Mouse (Mus musculus) lung, embryonic 16.5 days (tissue): ENCODE results near the gene Olfr380. TPM values are rescaled to one million over a fixed set of nuclear protein-coding genes. Genes with fewer than 3 reads are reported as not detected.

Experiments used
- ATAC-seq: fragments of 200-750 bp; cut with Nextera tagmentation; 2 replicates; pipeline ENCODE4 v1.8.0; 2017; ENCODE audit warnings: low read depth, mild to moderate bottlenecking, moderate library complexity
- H3K27ac ChIP-seq: fragments of 300-500 bp; sonication (generic); 2 replicates; pipeline ENCODE4 v1.5.1; 2014; ENCODE audit warnings: mild to moderate bottlenecking, control low read depth, low read length
- H3K27me3 ChIP-seq: fragments of 300-500 bp; sonication (generic); 2 replicates; pipeline ENCODE4 v1.6.1; 2014; ENCODE audit warnings: low read depth, low read length, mixed read lengths; ENCODE audit not compliant: control insufficient read depth, insufficient read depth
- H3K36me3 ChIP-seq: fragments of 300-500 bp; sonication (generic); 2 replicates; pipeline ENCODE4 v1.6.1; 2014; ENCODE audit warnings: low read length; ENCODE audit not compliant: control insufficient read depth, insufficient read depth
- H3K4me1 ChIP-seq: fragments of 300-500 bp; sonication (generic); replicated peaks from 2 replicates; pipeline ENCODE4 v1.6.1; 2014; ENCODE audit warnings: low read length, mixed read lengths; ENCODE audit not compliant: control insufficient read depth, insufficient read depth
- H3K4me2 ChIP-seq: fragments of 300-500 bp; sonication (generic); 2 replicates; pipeline ENCODE4 v1.6.1; 2014; ENCODE audit warnings: low read depth, low read length, control low read depth
- H3K4me3 ChIP-seq: fragments of 300-500 bp; sonication (generic); 2 replicates; pipeline ENCODE4 v1.5.1; 2014; ENCODE audit warnings: mild to moderate bottlenecking, low read length, control low read depth
- H3K9ac ChIP-seq: fragments of 300-500 bp; sonication (generic); 2 replicates; pipeline ENCODE4 v1.6.1; 2014; ENCODE audit warnings: low read length, control low read depth
- H3K9me3 ChIP-seq: fragments of 300-500 bp; sonication (generic); 2 replicates; pipeline ENCODE4 v1.6.1; 2016; ENCODE audit warnings: low read length; ENCODE audit not compliant: control insufficient read depth
- WGBS: fragments of 180-500 bp; shearing (Covaris S2); extraction: QIAGEN DNeasy Blood & Tissue Kit; methylation state at CpG from one replicate; pipeline ENCODE4 v1.1.7; 2014; 5-methylcytosine and 5-hydroxymethylcytosine counted together
- polyA plus RNA-seq: library from polyadenylated mRNA; unstranded; fragments of >200 nt; fragmentation: Nextera tagmentation; extraction: Ambion mirVana; gene quantifications from 2 replicates; pipeline ENCODE4 v1.2.1, GENCODE M21; 2015

The Olfr380 gene
- polyA plus RNA-seq: not detected in 2 replicates

- Histone ChIP-seq H3K4me2 (no peak within 1 kb of the TSS), H3K9ac (no peak within 1 kb of the TSS), H3K4me1 (no peaks in the 10 kb centered on the region), H3K36me3 (no peaks in the 10 kb centered on the region), H3K9me3 (no peaks in the 10 kb centered on the region), H3K4me3 (no peak within 1 kb of the TSS), H3K27me3 (no peaks in the 10 kb centered on the region), H3K27ac (no peak within 1 kb of the TSS)
- ATAC-seq: no peak
- 86% methylated on average over 1 of the region's 1 CpGs for WGBS
These were observed at the start of gene Olfr380 for GRCm38 (mm10) chr11:73457408-73457807. TSS of gene Olfr380 (minus strand) at chr11:73457508.

DNA sequence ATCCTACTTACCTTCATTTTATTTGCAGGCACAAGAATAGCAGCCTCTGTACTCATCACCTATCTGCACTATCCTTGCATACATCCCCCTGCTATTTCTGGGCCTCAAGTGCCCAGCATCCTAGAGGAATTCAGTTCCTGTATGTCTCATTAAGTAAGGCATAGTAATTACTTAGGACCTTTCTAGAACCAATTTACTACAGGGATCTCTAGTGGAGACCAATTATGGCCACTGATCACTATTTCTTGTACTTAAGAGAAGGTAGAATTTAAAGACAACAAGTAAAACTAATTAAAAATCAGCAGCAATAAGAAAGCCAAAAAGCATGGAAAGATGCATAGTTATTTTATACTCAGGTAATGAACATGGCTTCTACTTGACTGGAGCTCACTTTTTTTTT lies 34.2 kb upstream of the Olfr380 start, which contains the start of gene Olfr381:
Olfr381 (minus strand) TSS at position 101 of the 400 bp plus-strand sequence.
- Histone ChIP-seq H3K9ac (no peak within 1 kb of the TSS), H3K4me1 (no peaks in the 10 kb centered on the region), H3K9me3 (no peaks in the 10 kb centered on the region), H3K27me3 (no peaks in the 10 kb centered on the region), H3K36me3 (no peaks in the 10 kb centered on the region), H3K4me3 (no peak within 1 kb of the TSS), H3K4me2 (no peak within 1 kb of the TSS), H3K27ac (no peak within 1 kb of the TSS)
- ATAC-seq: no peak

GRCm38 (mm10) chr11:73428377-73428776 lies 28.9 kb downstream of the Olfr380 start, which contains the start of gene Olfr378:
TSS of gene Olfr378 (minus strand) at chr11:73428477.
- H3K36me3 ChIP-seq: no peaks in the 10 kb centered on the region
- no peak within 1 kb of the TSS for H3K9ac ChIP-seq
- H3K9me3 ChIP-seq: no peaks in the 10 kb centered on the region
- H3K27ac ChIP-seq: no peak within 1 kb of the TSS
- ATAC-seq: no peak
- H3K4me2 ChIP-seq: no peak within 1 kb of the TSS
- H3K4me3 ChIP-seq: no peak within 1 kb of the TSS
- no peaks in the 10 kb centered on the region for H3K4me1 ChIP-seq
- WGBS: 85% methylated on average over 1 of the region's 1 CpGs
- no peaks in the 10 kb centered on the region for H3K27me3 ChIP-seq

Other genes with a start within 250 kb of the Olfr380 start
- 0.05 TPM in 1 of 2 replicates, not detected in the other for gene Trpv1, start 223.2 kb downstream of the Olfr380 start, polyA plus RNA-seq
- gene Trpv3, start 190.1 kb downstream of the Olfr380 start, polyA plus RNA-seq: 0.13 and 0.14 TPM in 2 replicates
- 1.4 and 1.8 TPM in 2 replicates for gene Aspa, start 127.9 kb downstream of the Olfr380 start, polyA plus RNA-seq
- not detected in 2 replicates for gene Gm49340, start 127.8 kb downstream of the Olfr380 start, polyA plus RNA-seq
- gene Spata22, start 127.8 kb downstream of the Olfr380 start, polyA plus RNA-seq: 0.21 TPM in 1 of 2 replicates, not detected in the other
- not detected in 2 replicates for gene Olfr20, start 106.7 kb downstream of the Olfr380 start, polyA plus RNA-seq
- gene Olfr376, start 86.3 kb downstream of the Olfr380 start, polyA plus RNA-seq: not detected in 2 replicates
- not detected in 2 replicates for gene Olfr1, start 57.9 kb downstream of the Olfr380 start, polyA plus RNA-seq
- gene Olfr378, start 29.0 kb downstream of the Olfr380 start, polyA plus RNA-seq: not detected in 2 replicates
- gene Olfr381, start 34.1 kb upstream of the Olfr380 start, polyA plus RNA-seq: not detected in 2 replicates
- not detected in 2 replicates for gene Olfr382, start 59.7 kb upstream of the Olfr380 start, polyA plus RNA-seq
- not detected in 2 replicates for gene Olfr385, start 135.5 kb upstream of the Olfr380 start, polyA plus RNA-seq
- gene Olfr384, start 141.1 kb upstream of the Olfr380 start, polyA plus RNA-seq: not detected in 2 replicates
- not detected in 2 replicates for gene Zfp735, start 231.3 kb upstream of the Olfr380 start, polyA plus RNA-seq